Mouse (Mus musculus) kidney, adult 2 months (tissue): Measurements from ENCODE around the gene Tasp1. TPM values are rescaled to one million over a fixed set of nuclear protein-coding genes. Genes with fewer than 3 reads are reported as not detected.
"Not testable (repeated sequence)": the region's sequence is repeated elsewhere in the genome, so short reads cannot be mapped to it uniquely, and the experiment has no call there.

Experiments used
- DNase-seq: peaks from one replicate; pipeline ENCODE4 v3.0.0; 2021
- H3K27ac ChIP-seq: fragments of 200-500 bp; 2 replicates; pipeline ENCODE4 v1.5.1; 2012; ENCODE audit warnings: low read depth, low read length, control low read depth, inconsistent platforms; ENCODE audit not compliant: insufficient read depth
- H3K27me3 ChIP-seq: fragments of 200-500 bp; replicated peaks from 2 replicates; pipeline ENCODE4 v1.6.1; 2012; ENCODE audit warnings: mild to moderate bottlenecking, moderate library complexity, low read length, inconsistent platforms; ENCODE audit not compliant: control insufficient read depth, insufficient read depth
- H3K36me3 ChIP-seq: fragments of 200-500 bp; 2 replicates; pipeline ENCODE4 v1.6.1; 2012; ENCODE audit warnings: mild to moderate bottlenecking, moderate library complexity, low read length, inconsistent platforms; ENCODE audit not compliant: control insufficient read depth, insufficient read depth
- H3K4me1 ChIP-seq: fragments of 200-500 bp; 2 replicates; pipeline ENCODE4 v1.6.1; 2011; ENCODE audit warnings: low read length; ENCODE audit not compliant: control insufficient read depth, insufficient read depth
- H3K4me3 ChIP-seq: fragments of 200-500 bp; 2 replicates; pipeline ENCODE4 v1.5.1; 2011; ENCODE audit warnings: mild to moderate bottlenecking, low read depth, low read length, control low read depth; ENCODE audit not compliant: insufficient read depth
- CTCF ChIP-seq: fragments of 200-500 bp; conservative IDR thresholded peaks from 2 replicates; pipeline ENCODE4 v1.5.1; 2011; ENCODE audit warnings: low read depth, mild to moderate bottlenecking, control low read depth, low read length, moderate library complexity, mixed read lengths; ENCODE audit not compliant: insufficient read depth, insufficient read length
- POLR2A ChIP-seq: fragments of 200-500 bp; IDR thresholded peaks from one replicate; pipeline ENCODE4 v1.6.1; 2011; ENCODE audit warnings: low read depth, low read length, control low read depth
- WGBS: fragments of 180-500 bp; shearing (Covaris S2); methylation state at CpG from one replicate; pipeline ENCODE4 v1.1.7; 2018; 5-methylcytosine and 5-hydroxymethylcytosine counted together
- polyA plus RNA-seq: library from polyadenylated mRNA; depleted of rRNA; stranded (reverse); fragments of >200 nt; gene quantifications from 2 replicates; pipeline ENCODE4 v1.2.3, GENCODE M21; 2012

Tasp1 gene
- polyA plus RNA-seq, 1 experiment: 5.0 TPM

DNA sequence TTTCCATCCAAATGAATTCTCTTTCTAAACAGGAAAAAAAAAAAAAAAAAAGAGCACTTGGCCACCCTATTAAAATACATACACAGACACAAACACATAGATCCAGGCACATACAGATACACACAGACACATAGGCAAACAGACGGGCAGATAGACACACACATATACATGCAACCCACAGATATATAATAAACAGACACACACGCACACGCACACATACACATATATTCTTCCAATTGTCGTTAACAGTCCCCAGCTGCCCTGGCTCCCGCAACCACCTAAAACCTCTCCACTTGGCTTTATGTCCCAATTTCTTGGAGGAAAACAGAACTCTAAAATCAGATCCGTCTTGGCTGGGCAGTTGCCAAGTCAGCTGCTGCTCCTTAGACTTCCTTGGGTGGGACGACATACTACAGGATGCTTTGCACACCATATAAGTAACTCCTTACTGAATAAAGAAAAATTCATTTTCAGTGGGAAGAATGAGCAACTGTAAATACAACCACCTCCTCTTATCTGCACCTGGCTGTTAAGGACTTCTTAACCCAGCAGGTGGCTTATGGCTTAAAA, 188.5 kb downstream of the Tasp1 start:
- Histone ChIP-seq H3K4me3 (no peak overlapping the region), H3K4me1 (peaks cover 4% of the 10 kb centered on the region), H3K27ac (no peak overlapping the region), H3K27me3 (no peaks in the 10 kb centered on the region), H3K36me3 (no peaks in the 10 kb centered on the region)
- WGBS: 71% methylated on average over 7 of the region's 7 CpGs
- DNase-seq: no peak
- no peak for TF ChIP-seq POLR2A
- TF ChIP-seq CTCF: no peak

DNA sequence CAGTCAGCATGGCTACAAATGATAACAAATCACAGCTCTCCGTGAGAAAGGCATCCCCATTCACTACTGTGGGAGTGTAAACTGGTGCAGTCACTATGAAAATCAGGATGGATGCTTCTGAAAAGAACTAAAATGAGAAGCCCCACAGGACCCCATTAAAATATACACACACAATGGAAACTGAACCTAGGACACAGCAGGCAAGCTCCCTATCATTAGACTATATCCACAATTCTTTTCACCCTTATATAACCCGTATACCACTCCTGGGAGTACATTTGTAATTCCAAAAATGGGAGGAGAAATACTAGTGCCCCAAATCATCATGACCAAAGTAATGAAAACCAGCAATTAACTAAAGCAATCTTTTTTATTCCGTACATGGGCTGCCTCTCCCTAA, 190.7 kb downstream of the Tasp1 start:
- WGBS: 78% methylated on average over 3 of the region's 3 CpGs
- no peaks in the 10 kb centered on the region for H3K36me3 ChIP-seq
- no peak for DNase-seq
- TF ChIP-seq POLR2A (no peak), CTCF (no peak)
- peaks cover 4% of the 10 kb centered on the region for H3K4me1 ChIP-seq
- H3K4me3 ChIP-seq: no peak overlapping the region
- H3K27me3 ChIP-seq: no peaks in the 10 kb centered on the region
- no peak overlapping the region for H3K27ac ChIP-seq

- Histone ChIP-seq H3K36me3 (no peaks in the 10 kb centered on the region), H3K27me3 (no peaks in the 10 kb centered on the region), H3K27ac (no peak overlapping the region), H3K4me1 (peaks cover 4% of the 10 kb centered on the region), H3K4me3 (no peak overlapping the region)
- 58% methylated on average over 3 of the region's 3 CpGs for WGBS
- TF ChIP-seq CTCF: no peak
- DNase-seq: no peak
Observed at GRCm38 (mm10) chr2:139874173-139874572, 192.4 kb downstream of the Tasp1 start.

GRCm38 (mm10) chr2:139873762-139874161, 192.8 kb downstream of the Tasp1 start:
- Histone ChIP-seq H3K27ac (no peak overlapping the region), H3K4me3 (no peak overlapping the region), H3K36me3 (no peaks in the 10 kb centered on the region), H3K27me3 (no peaks in the 10 kb centered on the region), H3K4me1 (peaks cover 7% of the 10 kb centered on the region)
- WGBS: 22% methylated on average over 2 of the region's 2 CpGs
- peak; percentile 57 for DNase-seq
- no peak for TF ChIP-seq POLR2A
- TF ChIP-seq CTCF: no peak

DNA sequence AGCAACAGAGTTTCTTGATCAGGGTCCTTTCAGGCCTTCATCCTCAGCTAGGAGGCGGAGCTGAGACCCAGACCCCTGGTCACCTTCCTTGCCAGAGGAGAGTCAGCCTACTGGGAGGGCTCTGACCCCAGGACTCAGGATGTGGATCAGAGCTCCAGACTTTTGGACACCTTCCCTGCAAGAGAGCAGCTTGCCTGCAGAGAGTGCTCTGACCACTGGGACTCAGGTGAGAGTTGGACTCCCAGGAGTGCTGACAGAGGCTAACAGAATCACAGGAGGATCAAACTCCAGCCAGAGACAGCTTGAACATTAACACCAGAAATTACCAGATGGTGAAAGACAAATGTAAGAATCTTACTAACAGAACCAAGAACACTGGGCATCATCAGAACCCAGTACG, 197.5 kb downstream of the Tasp1 start:
- peak; percentile 84 for DNase-seq
- H3K27ac ChIP-seq: peak overlapping the region; percentile 98
- H3K4me3 ChIP-seq, H3K36me3 ChIP-seq, H3K4me1 ChIP-seq, H3K27me3 ChIP-seq: not testable (repeated sequence)
- WGBS: 74% methylated on average over 2 of the region's 2 CpGs

DNA sequence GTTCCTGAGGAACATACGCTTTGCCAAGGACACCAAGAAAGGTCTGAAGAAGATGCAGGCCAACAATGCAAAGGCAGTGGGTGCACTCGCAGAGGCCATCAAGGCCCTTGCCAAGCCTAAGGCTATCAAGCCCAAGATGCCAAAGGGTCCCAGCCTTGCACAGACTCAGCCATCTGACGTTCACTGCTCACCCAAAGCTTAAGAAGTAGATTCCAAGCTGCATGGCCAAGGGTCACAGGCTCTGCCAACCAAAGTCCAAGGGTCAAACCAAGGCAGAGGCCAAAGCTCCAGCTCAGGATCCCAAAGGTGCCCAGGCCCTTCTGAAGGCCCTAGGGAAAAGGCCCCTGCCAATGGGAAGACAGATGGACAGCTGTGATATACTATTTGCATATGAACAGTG, 203.2 kb downstream of the Tasp1 start:
- Histone ChIP-seq H3K27ac (peak overlapping the region; percentile 76), H3K4me1 (peaks cover 11% of the 10 kb centered on the region; the same call in 1 of the 2 replicates)
- WGBS: 78% methylated on average over 3 of the region's 3 CpGs
- DNase-seq: peak; percentile 72
- not testable (repeated sequence) for H3K36me3 ChIP-seq, H3K27me3 ChIP-seq, H3K4me3 ChIP-seq

DNA sequence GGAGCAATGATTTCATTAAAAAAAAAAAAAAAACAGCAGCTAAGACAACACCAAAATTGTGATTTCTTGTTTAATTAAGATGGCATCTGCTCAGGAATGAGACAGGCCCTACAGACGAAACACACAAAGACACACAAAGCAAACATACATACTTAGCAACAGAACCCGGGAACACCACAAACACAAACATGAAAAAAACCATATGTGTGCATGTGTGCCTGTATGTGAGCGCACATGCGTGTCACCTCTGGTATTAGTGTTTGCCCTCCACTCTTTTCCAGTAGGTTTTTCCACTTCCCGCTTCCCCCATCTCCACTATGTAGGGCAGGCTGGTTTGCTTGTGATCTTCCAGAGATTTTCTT, 206.5 kb downstream of the Tasp1 start:
- 87% methylated on average over 5 of the region's 5 CpGs for WGBS
- H3K27ac ChIP-seq: peak overlapping the region; percentile 67
- H3K4me1 ChIP-seq: peaks cover 11% of the 10 kb centered on the region; the same call in 1 of the 2 replicates
- no peaks in the 10 kb centered on the region for H3K36me3 ChIP-seq
- no peak for DNase-seq
- H3K27me3 ChIP-seq: no peaks in the 10 kb centered on the region
- no peak overlapping the region for H3K4me3 ChIP-seq
- no peak for TF ChIP-seq CTCF
- TF ChIP-seq POLR2A: no peak
